Mouse (Mus musculus): Measurements from ENCODE around the gene Vil1. TPM values are rescaled to one million over a fixed set of nuclear protein-coding genes. Genes with fewer than 3 reads are reported as not detected.
A peak's percentile ranks its signal among the peaks of the same experiment; 100 is the strongest.

Vil1 gene
- polyA plus RNA-seq, 1 experiment from 2014 or later, result 0.45 TPM

GRCm38 (mm10) chr1:74388398-74388920 lies 20.7 kb upstream of the Vil1 start:
- peaks cover 50% of the 10 kb centered on the region for H3K4me1 ChIP-seq
- no peaks in the 10 kb centered on the region for H3K27me3 ChIP-seq (replicated peaks)
- H3K36me3 ChIP-seq, result peaks cover 5% of the 10 kb centered on the region
- no peak overlapping the region for H3K4me2 ChIP-seq
- 74% methylated on average over 7 of the region's 7 CpGs for WGBS
- H3K9me3 ChIP-seq, result no peaks in the 10 kb centered on the region
- no peak overlapping the region for H3K4me3 ChIP-seq
- ATAC-seq (ENCODE audit: extremely low read depth, insufficient number of reproducible peaks, low FRiP score, low TSS enrichment), result no peak
- H3K27ac ChIP-seq (replicated peaks), result peak overlapping the region; percentile 99
- 0 out of 2 replicates have a peak overlapping the region, but pooled peaks have one; percentile 11 for H3K9ac ChIP-seq

GRCm38 (mm10) chr1:74389831-74390286 lies 19.3 kb upstream of the Vil1 start:
- Histone ChIP-seq H3K4me2 (peak overlapping the region; percentile 94), H3K4me3 (peak overlapping the region; percentile 95), H3K4me1 (peaks cover 61% of the 10 kb centered on the region), H3K27ac (replicated peaks) (peak overlapping the region; percentile 99), H3K9me3 (no peaks in the 10 kb centered on the region), H3K36me3 (peaks cover 19% of the 10 kb centered on the region), H3K9ac (peak overlapping the region; percentile 100), H3K27me3 (replicated peaks) (no peaks in the 10 kb centered on the region)
- ATAC-seq (ENCODE audit: extremely low read depth, insufficient number of reproducible peaks, low FRiP score, low TSS enrichment), result no peak
- WGBS, result 4% methylated on average over 29 of the region's 29 CpGs

- no peak for ATAC-seq (ENCODE audit: extremely low read depth, insufficient number of reproducible peaks, low FRiP score, low TSS enrichment)
- H3K4me2 ChIP-seq, result peak overlapping the region; percentile 94
- 5% methylated on average over 21 of the region's 21 CpGs for WGBS
- H3K27me3 ChIP-seq (replicated peaks), result no peaks in the 10 kb centered on the region
- no peaks in the 10 kb centered on the region for H3K9me3 ChIP-seq
- peak overlapping the region; percentile 99 for H3K27ac ChIP-seq (replicated peaks)
- H3K4me1 ChIP-seq, result peaks cover 61% of the 10 kb centered on the region
- peak overlapping the region; percentile 95 for H3K4me3 ChIP-seq
- H3K36me3 ChIP-seq, result peaks cover 25% of the 10 kb centered on the region
- H3K9ac ChIP-seq, result peak overlapping the region; percentile 100
These were observed 18.8 kb upstream of the Vil1 start for GRCm38 (mm10) chr1:74390287-74390906.

- Histone ChIP-seq H3K4me1 (peaks cover 61% of the 10 kb centered on the region), H3K9me3 (no peaks in the 10 kb centered on the region), H3K9ac (peak within 1 kb of the TSS; percentile 100), H3K27ac (replicated peaks) (peak within 1 kb of the TSS; percentile 99), H3K36me3 (peaks cover 26% of the 10 kb centered on the region), H3K27me3 (replicated peaks) (no peaks in the 10 kb centered on the region), H3K4me2 (peak within 1 kb of the TSS; percentile 94), H3K4me3 (peak within 1 kb of the TSS; percentile 95)
- 3% methylated on average over 51 of the region's 51 CpGs for WGBS
- ATAC-seq (ENCODE audit: extremely low read depth, insufficient number of reproducible peaks, low FRiP score, low TSS enrichment), result peak; percentile 70
These were observed 18.0 kb upstream of the Vil1 start, which contains the start of gene Ctdsp1 for GRCm38 (mm10) chr1:74390924-74391748. Gene Ctdsp1, plus strand, starts transcription at chr1:74391509.

- peak overlapping the region; percentile 95 for H3K4me3 ChIP-seq
- H3K36me3 ChIP-seq, result peaks cover 26% of the 10 kb centered on the region
- no peaks in the 10 kb centered on the region for H3K9me3 ChIP-seq
- ATAC-seq (ENCODE audit: extremely low read depth, insufficient number of reproducible peaks, low FRiP score, low TSS enrichment), result peak; percentile 49
- H3K27me3 ChIP-seq (replicated peaks), result no peaks in the 10 kb centered on the region
- under 1% methylated on average over 52 of the region's 63 CpGs for WGBS
- peak overlapping the region; percentile 99 for H3K27ac ChIP-seq (replicated peaks)
- peak overlapping the region; percentile 94 for H3K4me2 ChIP-seq
- H3K4me1 ChIP-seq, result peaks cover 63% of the 10 kb centered on the region
- peak overlapping the region; percentile 100 for H3K9ac ChIP-seq
These were observed 17.2 kb upstream of the Vil1 start for GRCm38 (mm10) chr1:74391844-74392441.

- peaks cover 26% of the 10 kb centered on the region for H3K36me3 ChIP-seq
- peak overlapping the region; percentile 95 for H3K4me3 ChIP-seq
- 2% methylated on average over 16 of the region's 16 CpGs for WGBS
- H3K9ac ChIP-seq, result peak overlapping the region; percentile 100
- H3K27ac ChIP-seq (replicated peaks), result peak overlapping the region; percentile 99
- peak overlapping the region; percentile 94 for H3K4me2 ChIP-seq
- peaks cover 59% of the 10 kb centered on the region for H3K4me1 ChIP-seq
- no peaks in the 10 kb centered on the region for H3K27me3 ChIP-seq (replicated peaks)
- no peak for ATAC-seq (ENCODE audit: extremely low read depth, insufficient number of reproducible peaks, low FRiP score, low TSS enrichment)
- no peaks in the 10 kb centered on the region for H3K9me3 ChIP-seq
These were observed 16.7 kb upstream of the Vil1 start for GRCm38 (mm10) chr1:74392446-74392994.

- H3K36me3 ChIP-seq, result peaks cover 26% of the 10 kb centered on the region
- WGBS, result 50% methylated on average over 7 of the region's 7 CpGs
- no peak for ATAC-seq (ENCODE audit: extremely low read depth, insufficient number of reproducible peaks, low FRiP score, low TSS enrichment)
- no peaks in the 10 kb centered on the region for H3K27me3 ChIP-seq (replicated peaks)
- H3K4me1 ChIP-seq, result peaks cover 54% of the 10 kb centered on the region
- peak overlapping the region; percentile 99 for H3K27ac ChIP-seq (replicated peaks)
- H3K9me3 ChIP-seq, result no peaks in the 10 kb centered on the region
- H3K4me2 ChIP-seq, result peak overlapping the region; percentile 94
- peak overlapping the region; percentile 95 for H3K4me3 ChIP-seq
- peak overlapping the region; percentile 100 for H3K9ac ChIP-seq
These were observed 16.2 kb upstream of the Vil1 start for GRCm38 (mm10) chr1:74393010-74393409.

- ATAC-seq (ENCODE audit: extremely low read depth, insufficient number of reproducible peaks, low FRiP score, low TSS enrichment), result no peak
- 87% methylated on average over 9 of the region's 9 CpGs for WGBS
- H3K9ac ChIP-seq, result peak overlapping the region; percentile 100
These were observed 15.5 kb upstream of the Vil1 start for GRCm38 (mm10) chr1:74393697-74394096.

GRCm38 (mm10) chr1:74394311-74394710 lies 14.9 kb upstream of the Vil1 start:
- H3K27me3 ChIP-seq (replicated peaks), result no peaks in the 10 kb centered on the region
- 84% methylated on average over 9 of the region's 9 CpGs for WGBS
- H3K4me2 ChIP-seq, result no peak overlapping the region
- ATAC-seq (ENCODE audit: extremely low read depth, insufficient number of reproducible peaks, low FRiP score, low TSS enrichment), result no peak
- H3K27ac ChIP-seq (replicated peaks), result no peak overlapping the region
- no peak overlapping the region for H3K4me3 ChIP-seq
- no peaks in the 10 kb centered on the region for H3K9me3 ChIP-seq
- H3K36me3 ChIP-seq, result peaks cover 26% of the 10 kb centered on the region
- peaks cover 44% of the 10 kb centered on the region for H3K4me1 ChIP-seq
- 0 out of 2 replicates have a peak overlapping the region, but pooled peaks have one; percentile 8 for H3K9ac ChIP-seq

More at GRCm38 (mm10) chr1:74393697-74394096, 15.5 kb upstream of the Vil1 start:
- no peaks in the 10 kb centered on the region for H3K9me3 ChIP-seq
- H3K4me3 ChIP-seq, result 0 out of 2 replicates have a peak overlapping the region, but pooled peaks have one; percentile 95
- H3K4me1 ChIP-seq, result peaks cover 47% of the 10 kb centered on the region
- no peaks in the 10 kb centered on the region for H3K27me3 ChIP-seq (replicated peaks)
- H3K36me3 ChIP-seq, result peaks cover 26% of the 10 kb centered on the region
- H3K4me2 ChIP-seq, result peak overlapping the region; percentile 94; the same call in 1 of the 2 replicates
- H3K27ac ChIP-seq (replicated peaks), result 0 out of 2 replicates have a peak overlapping the region, but pooled peaks have one; percentile 15

GRCm38 (mm10) chr1:74394858-74395257 lies 14.3 kb upstream of the Vil1 start:
- H3K4me1 ChIP-seq, result peaks cover 38% of the 10 kb centered on the region
- ATAC-seq (ENCODE audit: extremely low read depth, insufficient number of reproducible peaks, low FRiP score, low TSS enrichment), result no peak
- no peaks in the 10 kb centered on the region for H3K27me3 ChIP-seq (replicated peaks)
- 92% methylated on average over 15 of the region's 15 CpGs for WGBS
- no peak overlapping the region for H3K4me3 ChIP-seq
- H3K27ac ChIP-seq (replicated peaks), result 0 out of 2 replicates have a peak overlapping the region, but pooled peaks have one; percentile 8
- H3K36me3 ChIP-seq, result peaks cover 26% of the 10 kb centered on the region
- no peak overlapping the region for H3K4me2 ChIP-seq
- no peaks in the 10 kb centered on the region for H3K9me3 ChIP-seq
- H3K9ac ChIP-seq, result no peak overlapping the region

All from heart, embryonic 13.5 days (tissue).